Mouse (Mus musculus) erythroblast, embryonic 14.5 days (primary cell): ENCODE measurements around the gene Hexim2.

Experiments used
- GATA1 ChIP-seq: IDR thresholded peaks from 2 replicates; pipeline ENCODE4 v1.6.1; 2012; ENCODE audit warnings: low read length, inconsistent platforms, mixed read lengths
- TAL1 ChIP-seq: IDR thresholded peaks from 3 replicates; pipeline ENCODE4 v1.6.1; 2012; ENCODE audit warnings: low read length, inconsistent platforms, mixed read lengths

- TF ChIP-seq GATA1 (no peak), TAL1 (no peak)
Measured at GRCm38 (mm10) chr11:103116008-103116818, 16.0 kb upstream of the Hexim2 start, which contains the start of gene Hexim1.
